Mouse (Mus musculus): Measurements from ENCODE around the gene Lingo3.
"Not testable (repeated sequence)": the region's sequence is repeated elsewhere in the genome, so short reads cannot be mapped to it uniquely, and the experiment has no call there.

Lingo3 gene

DNA sequence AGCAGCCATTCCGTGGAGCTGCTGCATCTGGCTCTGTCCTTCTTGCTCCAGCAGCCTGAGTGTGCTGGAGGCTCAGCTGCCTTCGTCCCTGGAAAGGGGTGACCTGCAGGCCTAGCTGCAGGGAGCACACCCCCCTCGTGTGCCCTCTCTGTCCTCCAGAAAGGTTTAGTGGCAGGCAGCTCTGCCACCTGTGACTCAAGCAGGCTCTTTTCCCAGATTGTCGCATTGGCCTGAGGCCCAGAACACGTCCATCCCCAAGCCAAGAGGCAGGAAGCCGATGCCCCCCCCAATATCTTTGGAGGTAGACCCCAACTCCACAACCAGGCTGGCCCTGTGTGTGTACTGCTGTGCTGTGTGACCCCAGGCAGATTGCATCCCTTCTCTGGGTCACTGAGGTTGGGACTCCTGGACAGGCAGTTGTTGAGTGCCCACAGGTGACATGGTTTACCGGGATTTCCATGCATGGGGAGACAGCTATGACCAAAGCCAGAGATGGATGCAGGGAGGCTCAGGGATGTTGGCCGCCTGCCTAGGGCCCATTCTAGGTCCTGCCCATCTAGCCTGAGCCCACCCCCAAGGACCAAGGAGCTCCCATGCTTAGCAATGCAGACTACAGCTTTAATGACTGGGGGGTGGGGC is 1.3 kb upstream of the Lingo3 start:
- in situ Hi-C loops (cut with MboI; ENCODE audit: unreplicated experiment in 2 of 2), result no loop called here

DNA sequence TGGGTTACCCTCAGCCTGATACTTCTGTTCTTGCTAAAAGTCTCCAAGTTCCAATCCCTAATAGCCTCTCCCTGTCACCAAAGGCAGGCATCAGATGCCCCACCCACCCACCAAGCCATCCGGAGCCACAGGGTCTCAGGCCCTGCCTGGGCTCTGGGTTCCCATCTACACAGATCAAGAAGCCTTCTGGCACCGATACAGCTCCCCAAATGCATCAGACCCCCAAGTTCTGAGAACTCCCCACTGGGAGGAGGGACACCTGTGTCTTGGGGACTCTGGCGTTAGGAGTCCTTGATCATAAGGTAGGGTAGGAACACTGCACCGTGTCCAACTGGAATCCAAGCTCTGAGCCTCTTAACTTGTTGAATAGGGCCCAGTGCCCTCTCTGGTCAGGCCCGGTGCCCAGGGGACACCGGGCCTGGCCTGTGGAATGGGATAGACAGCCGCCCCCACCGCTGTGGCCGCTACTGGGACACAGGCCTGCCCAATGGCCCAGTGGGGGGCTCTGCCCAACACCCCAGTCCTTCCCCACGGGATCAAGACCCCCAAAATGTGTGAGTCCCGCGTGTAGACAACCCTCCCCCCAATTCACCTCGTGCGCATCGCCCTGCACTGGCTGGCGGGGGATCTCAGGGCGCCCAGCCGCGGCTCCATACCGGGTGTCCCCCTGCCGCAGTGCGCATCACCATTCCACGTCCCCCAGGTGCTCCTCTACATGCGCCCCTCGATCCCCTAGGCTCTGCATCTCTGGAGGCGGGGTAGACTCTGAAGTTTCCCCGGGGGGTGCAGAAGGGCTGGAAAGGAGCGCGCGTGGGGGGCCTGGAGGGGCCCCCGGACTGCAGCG is 530 bp downstream of the Lingo3 start:
- in situ Hi-C loops (cut with MboI; ENCODE audit: unreplicated experiment in 2 of 2), result no loop called here

DNA sequence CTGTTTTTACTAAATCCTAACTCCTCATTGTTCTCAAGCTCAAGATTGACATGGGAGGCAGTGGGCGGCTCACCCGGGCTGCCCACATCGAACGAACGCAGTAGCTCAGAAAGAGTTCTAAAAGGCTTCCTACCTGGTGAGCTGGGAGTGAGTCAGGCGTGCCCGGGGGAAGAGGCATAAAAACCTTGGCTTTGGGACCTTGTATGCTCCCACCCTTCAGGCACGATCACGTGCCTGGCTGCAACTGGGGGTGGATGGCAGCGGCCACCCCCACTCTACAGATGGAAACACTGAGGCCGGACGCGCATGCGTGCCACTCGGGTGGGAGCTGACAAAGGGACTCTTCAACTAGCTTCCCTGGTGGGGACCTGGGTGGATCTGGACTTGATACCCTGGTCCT is 1.5 kb downstream of the Lingo3 start:
- in situ Hi-C loops (cut with MboI; ENCODE audit: unreplicated experiment in 2 of 2), result no loop called here

DNA sequence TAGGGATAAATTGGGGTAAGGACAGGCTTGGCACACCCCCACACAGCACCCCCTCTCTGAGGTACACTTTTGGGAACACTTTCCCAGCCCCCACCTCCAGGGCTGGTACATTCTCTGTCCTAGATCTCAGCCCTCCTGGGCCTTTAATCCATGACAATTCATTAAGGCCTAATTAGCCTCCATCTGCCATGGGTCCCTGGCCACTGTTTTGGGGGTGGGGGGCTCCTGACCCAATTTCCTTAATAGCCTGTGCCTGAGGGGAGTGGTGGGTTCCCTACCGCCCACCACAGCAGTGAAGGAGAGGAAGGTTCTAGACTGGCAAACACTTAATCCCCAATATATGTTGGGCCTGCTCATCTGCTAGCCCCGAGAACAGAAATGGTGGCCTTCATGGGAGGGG is 2.2 kb downstream of the Lingo3 start:
- in situ Hi-C loops (cut with MboI; ENCODE audit: unreplicated experiment in 2 of 2), result no loop called here

DNA sequence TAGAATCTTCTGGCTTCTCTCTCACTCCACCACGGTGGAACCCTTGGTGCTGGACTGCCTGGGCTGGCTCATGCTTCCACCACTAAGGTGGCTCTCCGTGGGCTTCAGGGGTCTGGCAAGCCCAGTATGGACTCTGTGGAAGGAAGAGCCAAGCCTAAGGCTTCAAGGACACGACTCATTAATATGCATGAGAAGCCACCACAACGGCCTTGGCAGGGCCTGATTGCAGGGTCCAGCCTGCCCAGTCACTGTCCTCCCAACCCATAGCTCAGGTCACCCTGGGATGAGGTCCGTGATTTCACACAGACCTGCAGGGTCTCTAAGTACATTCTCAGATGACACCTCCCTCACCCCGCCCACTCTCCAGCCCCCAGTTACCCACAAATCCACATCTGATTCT is 4.0 kb downstream of the Lingo3 start:
- in situ Hi-C loops (cut with MboI; ENCODE audit: unreplicated experiment in 2 of 2), result no loop called here

DNA sequence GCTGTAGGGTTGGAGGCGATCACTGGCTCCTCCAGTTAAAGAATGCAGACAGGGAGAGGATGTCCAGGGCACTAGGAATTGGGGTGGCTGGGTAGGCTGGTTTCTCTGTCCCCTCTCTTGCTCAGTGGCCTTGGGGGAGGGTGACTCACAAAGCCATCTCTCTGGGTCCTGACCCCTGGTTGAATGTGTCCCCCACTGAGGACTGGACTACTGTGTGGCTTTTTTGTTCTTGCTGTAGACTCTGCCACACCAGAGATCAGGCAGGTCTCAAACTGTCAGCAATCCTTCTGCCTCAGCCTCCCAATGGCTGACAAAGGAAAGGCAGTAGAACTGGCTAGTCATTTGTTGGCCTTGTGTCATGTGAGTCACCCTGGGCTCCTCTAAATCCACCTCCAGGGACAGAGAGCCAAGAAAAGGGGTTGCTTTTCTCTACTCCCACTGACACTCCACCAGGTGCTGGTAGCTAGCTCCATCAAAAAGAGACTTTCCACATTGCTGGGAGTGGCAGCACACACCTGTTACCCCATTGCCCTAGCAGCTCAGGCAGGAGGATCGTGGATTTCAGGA is 5.4 kb downstream of the Lingo3 start:
- in situ Hi-C loops (cut with MboI; ENCODE audit: unreplicated experiment in 2 of 2), result no loop called here

DNA sequence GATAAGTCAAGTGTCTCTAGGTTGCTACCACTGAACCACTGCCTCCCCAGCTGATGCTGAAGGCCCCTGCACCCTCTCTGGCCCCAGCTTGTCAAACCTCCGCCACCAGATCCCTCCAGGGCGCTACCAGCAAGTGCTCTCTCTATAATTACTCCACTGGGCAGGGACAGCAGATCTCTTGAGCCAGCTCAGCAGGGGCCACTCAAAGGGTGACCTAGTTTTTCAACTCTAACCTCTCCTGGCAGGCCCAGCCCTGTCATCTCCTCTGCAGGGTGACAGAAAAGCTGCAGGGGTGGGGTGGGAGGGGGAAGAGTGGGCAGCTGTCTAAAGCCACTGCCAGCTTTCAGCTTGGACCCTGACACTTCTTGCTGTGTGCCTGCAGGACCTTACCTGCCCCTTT is 6.0 kb downstream of the Lingo3 start:
- in situ Hi-C loops (cut with MboI; ENCODE audit: unreplicated experiment in 2 of 2), result no loop called here

DNA sequence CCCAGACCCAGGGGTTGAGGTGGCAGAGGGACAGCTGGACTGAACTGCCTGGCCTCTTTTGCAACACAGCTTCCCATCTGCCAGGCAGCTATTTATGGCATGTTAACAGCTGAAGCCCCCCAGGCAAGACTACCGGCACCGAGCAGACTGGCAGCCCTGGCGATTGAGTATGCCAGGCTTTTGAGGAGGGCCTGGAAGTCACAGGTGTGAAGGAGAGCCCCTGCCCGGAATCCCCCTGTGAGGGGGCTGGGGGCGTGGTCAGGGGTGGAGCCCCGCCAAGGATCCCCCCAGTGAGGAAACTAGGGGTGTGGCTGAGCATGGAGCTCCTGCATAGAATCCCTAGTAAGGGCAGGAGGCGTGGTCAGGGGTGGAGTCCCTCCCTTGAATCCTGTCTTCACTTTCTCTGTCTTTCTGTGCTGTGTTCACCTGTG is 6.9 kb downstream of the Lingo3 start:
- in situ Hi-C loops (cut with MboI; ENCODE audit: unreplicated experiment in 2 of 2), result no loop called here

DNA sequence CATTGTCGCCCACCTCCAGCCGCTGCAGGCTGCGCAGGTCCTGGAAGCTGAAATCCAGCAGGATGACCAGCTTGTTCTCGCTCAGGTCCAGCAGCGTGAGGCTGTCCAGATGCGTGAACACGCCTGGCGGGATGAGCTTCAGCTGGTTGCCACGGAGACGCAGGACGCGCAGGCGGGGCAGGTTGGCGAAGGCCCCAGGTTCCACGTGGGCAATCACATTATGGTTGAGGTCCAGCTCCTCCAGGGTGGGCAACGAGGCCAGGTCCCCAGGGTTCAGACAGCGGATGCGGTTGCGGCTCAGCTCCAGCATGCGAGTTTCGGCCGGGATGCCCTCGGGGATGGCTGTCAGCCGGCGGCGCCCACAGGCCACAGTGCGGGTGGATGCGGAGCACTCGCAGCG is 8.2 kb downstream of the Lingo3 start:
- in situ Hi-C loops (cut with MboI; ENCODE audit: unreplicated experiment in 2 of 2), result no loop called here

DNA sequence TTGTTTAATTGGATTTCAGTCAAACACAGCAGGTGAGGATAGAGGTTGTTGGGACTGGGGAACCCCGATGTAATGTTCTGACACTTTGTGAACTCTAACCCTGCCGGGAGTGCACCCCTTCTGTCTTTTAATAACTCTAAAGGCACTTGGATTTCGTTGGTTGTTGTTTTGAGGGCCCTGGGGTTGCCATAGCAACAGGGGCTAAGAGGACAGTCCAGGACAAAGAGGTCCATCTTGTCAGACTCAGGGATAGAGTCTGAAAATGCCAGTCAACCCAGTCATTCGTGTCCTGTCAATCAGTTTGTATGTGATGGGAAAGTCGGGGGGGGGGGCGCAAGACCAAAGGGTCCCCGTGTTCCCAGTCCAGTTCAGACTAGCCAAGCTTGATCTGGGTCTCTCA is 11.0 kb downstream of the Lingo3 start:
- in situ Hi-C loops (cut with MboI; ENCODE audit: unreplicated experiment in 2 of 2), result no loop called here

DNA sequence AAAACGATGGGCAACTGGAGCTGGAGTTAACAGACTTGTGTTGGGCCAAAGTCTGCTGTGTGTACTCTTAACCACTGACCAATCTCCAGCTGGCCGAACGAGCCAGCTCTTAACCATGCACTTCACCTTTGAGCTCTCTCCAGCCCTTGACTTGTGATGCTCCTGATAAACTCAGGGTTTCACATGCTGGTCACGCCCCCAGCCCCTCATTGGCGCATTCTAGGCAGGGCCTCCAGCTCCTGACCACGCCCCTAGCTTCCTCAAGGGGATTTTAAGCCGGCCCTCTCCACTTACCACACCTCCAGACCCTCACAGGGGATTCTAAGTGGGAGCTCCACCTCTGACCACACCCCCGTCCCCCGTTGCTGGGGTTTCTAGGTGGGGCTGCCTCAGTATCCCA is 12.7 kb downstream of the Lingo3 start:
- in situ Hi-C loops (cut with MboI; ENCODE audit: unreplicated experiment in 2 of 2), result no loop called here

DNA sequence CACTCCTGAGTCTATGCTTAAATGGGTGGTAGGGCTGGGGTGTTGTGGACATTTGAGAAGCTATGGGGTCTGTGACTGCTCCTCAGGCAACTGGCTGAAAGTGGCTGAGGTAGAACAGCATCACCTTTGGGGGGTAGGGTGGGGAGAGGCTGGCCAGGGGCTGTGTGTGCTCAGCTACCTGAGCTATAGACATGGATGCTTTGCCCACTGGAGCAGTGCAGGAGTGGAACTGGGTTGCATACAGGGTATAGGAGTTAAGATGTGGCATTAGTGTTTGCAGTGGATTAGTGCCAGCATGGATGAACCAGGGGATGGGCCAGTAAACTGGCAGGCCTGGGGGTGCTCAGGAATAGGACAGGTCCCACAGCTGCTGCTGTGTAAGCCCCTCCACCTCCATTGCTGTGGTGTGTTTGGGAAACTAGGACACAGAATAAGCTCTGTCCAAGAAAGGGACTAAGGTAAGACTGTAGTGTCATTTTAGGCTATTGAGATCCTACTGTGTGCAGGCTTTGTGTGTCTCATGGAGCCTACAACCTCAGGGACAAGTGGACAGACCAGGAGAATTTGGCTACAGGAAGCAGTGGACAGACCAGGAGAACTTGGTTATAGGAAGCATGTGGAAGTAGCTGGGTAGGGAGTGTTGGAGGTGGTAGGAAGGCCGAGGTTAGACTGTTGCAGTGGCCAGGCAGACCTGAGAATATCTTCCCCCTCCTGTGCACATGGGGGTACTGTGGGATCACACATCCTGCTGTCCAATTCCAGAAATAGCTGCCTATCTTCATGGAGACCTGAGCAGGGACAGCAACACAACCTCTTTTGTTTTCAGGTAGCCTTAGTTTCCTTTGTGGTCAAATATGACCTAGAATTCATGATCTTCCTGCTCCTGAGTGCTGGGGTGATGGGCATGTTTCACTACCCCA is 14.2 kb downstream of the Lingo3 start:
- in situ Hi-C loops (cut with MboI; ENCODE audit: unreplicated experiment in 2 of 2), result no loop called here

DNA sequence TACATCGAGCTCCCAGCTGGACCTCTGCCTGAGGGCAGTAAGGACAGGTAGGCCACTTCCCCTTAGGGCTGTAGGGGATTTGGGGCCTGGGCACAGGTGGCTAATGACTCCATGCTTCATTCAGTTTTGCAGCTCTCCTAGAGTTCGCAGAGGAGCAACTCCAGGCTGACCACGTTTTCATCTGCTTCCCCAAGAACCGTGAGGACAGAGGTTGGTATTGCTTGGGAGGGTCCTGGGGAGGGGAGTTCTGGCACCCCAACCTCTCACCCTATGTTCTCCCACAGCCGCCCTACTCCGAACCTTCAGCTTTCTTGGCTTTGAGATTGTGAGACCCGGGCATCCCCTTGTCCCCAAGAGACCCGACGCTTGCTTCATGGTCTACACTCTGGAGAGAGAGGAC is 15.3 kb downstream of the Lingo3 start:
- in situ Hi-C loops (cut with MboI; ENCODE audit: unreplicated experiment in 2 of 2), result not testable (repeated sequence)

DNA sequence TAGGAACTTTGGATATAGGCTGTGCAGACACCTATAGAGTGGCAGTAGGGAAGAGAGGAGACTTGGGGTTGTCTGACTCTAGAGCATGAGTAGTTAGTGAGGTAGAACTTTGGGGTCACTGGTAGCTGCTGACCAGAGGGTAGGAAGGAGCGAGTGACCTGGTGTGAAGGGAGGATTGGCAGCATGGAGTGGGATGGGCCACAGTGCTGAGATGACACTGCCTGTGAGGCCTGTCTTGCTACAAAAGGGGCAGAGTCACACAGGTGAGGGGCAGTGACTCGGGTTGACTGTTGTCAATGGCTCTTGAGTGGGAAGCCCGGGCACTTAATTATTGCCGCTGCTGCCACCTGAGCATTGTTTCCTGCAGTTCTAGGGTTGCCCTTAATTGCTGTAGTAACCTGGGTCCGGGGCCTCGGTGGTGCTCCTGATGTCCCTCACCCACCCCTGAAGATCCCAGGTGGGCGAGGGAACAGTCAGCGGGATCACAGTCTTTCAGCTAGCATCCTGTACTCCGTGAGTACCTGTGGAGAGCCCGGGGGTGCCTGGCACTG is 15.9 kb downstream of the Lingo3 start:
- in situ Hi-C loops (cut with MboI; ENCODE audit: unreplicated experiment in 2 of 2), result no loop called here

DNA sequence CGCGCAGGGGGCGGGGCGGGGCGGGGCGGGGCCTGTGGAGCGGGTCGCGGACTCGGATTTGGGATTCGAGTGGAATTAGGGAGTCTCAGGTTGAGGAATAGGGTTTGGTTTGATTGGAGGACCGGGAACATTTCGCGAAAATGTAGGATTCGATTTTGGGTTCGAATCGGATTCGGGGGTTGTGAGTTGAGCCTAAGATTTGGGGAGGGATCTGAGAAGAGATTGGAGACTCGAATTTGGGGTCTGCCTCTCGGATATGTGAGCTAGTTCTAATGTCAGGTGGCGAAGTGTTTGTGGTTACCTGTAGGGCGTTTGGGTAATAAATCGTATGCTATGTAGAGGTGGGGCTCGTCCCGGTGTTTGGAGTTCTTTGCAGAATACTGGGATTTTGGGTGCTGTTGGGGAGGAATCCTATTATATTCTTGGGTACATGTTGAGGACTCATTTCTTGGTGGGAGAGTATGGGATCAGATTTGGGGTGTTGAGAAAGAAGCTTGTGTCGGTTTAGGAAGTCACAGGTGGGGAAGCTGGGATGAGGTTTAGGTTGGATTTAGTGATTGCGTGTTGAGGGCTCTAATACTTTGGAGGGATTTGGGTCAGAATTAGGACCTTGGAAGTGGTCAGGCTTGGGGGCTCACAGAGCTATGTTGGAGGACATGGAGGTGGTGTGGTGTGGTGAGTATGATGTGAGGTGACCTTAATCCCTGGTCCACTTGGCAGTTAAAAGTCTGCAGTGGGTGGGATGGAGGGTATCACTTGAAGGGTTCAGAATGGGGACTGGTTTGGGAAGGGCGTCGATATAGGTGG is 16.6 kb downstream of the Lingo3 start:
- in situ Hi-C loops (cut with MboI; ENCODE audit: unreplicated experiment in 2 of 2), result no loop called here

DNA sequence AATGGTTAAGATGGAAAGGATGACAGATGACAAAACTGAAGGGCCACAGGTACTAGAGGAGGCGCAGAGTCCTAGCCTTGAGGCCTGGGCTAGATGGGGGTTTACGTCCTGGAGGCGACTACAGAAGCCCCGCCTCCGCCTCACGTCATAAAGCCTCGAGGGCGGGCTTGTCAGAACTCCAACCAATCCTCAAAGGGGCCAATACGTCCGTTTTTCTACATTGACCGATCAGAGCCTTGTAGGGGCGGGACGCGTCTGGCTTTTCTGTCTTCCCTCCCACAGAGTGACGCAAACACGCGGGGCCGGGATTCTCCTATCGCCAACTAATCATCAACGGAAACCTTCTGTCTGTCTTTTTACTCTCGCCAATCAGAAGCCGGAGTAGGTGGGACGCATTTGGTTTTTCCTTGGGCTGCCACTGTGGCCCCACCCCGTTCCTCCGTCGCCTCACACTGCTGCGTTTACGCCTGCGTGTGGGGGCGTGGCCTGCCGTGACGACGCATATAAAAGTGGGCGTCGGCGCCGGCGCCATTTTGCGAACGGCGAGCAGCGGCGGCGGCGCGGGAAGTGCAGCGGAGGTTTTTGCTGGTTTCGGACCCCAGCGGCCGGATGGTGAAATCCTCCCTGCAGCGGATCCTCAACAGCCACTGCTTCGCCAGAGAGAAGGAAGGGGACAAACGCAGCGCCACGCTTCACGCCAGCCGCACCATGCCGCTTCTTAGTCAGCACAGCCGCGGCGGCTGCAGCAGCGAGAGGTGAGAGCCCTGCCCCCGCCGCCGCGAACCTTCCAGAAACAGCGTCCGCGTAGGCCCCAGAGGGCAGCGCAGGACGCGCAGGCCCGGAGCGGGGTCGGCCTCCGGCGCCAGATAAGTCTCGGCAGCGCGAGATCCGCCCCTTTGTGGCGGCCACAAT is 17.4 kb downstream of the Lingo3 start, which contains the start of gene Oaz1:
TSS of gene Oaz1 (plus strand) at position 506 of the 912 bp plus-strand sequence.
- in situ Hi-C loops (cut with MboI; ENCODE audit: unreplicated experiment in 2 of 2), result no loop called here

DNA sequence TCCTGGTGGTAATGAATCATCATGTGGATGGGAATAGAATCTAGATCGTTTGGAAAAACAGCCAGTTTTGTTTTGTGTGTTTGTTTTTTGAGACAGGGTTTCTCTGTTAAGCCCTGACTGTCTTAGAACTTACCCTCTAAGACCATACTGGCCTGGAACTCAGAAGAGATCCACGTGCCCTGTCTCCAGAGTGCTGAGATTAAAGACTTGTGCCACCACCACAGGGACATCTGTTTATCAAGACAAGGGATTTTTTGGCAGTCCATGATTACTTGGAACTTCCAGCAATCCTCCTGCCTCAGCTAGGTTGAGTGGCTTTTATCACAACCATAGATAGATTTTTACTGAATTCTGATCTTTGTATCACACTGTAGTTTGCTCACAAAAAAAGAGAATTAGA is 19.0 kb downstream of the Lingo3 start:
- in situ Hi-C loops (cut with MboI; ENCODE audit: unreplicated experiment in 2 of 2), result loop anchor here (5.0 kb wide), 3 partner anchors 52 to 167 kb away; no protein-coding TSS in a partner anchor

DNA sequence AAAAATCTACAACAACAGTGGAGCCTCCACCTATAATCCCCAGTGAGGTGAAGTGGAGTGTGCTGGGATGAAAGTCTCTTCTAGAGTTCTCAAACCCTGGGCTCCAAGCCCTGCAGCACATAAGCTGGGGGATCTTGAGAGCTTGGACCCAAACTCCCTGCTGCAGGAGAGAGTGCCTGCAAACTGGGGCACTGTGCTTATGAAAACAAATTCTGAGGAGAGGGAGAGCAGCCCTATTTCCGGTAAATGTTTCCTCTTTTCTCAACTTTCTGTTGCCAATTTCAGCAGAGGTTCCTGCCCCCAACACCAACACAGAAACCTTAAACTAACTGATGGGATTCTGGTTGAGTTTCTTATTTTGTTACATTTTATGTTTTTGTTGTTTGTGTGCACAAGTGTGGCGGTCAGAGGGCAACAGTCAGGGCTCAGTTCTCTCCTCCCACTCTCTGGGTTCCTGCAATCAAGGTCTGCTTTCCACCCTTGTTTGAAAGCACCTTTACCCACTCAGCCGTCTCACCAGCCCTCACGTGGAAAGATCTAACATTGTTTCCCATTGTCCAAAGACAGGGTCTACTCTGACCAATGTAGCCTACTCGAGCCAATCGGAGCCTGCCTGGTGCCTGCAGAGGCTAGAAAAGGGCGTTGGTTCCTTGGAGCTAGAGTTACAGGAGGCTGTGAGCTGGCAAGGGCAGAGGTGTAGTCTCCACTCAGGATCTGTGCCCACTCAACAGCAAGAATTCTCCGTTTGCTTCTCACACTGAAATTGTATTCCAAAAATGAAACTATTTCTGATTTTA is 19.8 kb downstream of the Lingo3 start:
- in situ Hi-C loops (cut with MboI; ENCODE audit: unreplicated experiment in 2 of 2), result loop anchor here (5.0 kb wide), 3 partner anchors 53 to 168 kb away; no protein-coding TSS in a partner anchor

Measured in v-Abl transformed pro-B cells (cell line).